Comparison of ENCODE assay signal across 10 mouse cellular contexts in genomic region chr14:25508757-25509139, GRCm38 (mm10). TPM values are rescaled to one million over a fixed set of nuclear protein-coding genes. Genes with fewer than 3 reads are reported as not detected.
A peak's percentile ranks its signal among the peaks of the same experiment; 100 is the strongest.
DNase-seq lines count a peak whose midpoint lies in the region; ATAC-seq lines count a peak whose summit lies in the region.
"Had no signal": no experiment of that assay in that cellular context is flagged by ENCODE, and none has a peak within 500 bp of the region (broad histone marks: within the 10 kb centered on the region; RNA-seq: fewer than 3 reads in every experiment).

No protein-coding gene starts in this region.

- peaks cover 75% of the 10 kb centered on the region for H3K4me1 ChIP-seq in forebrain, embryonic 10.5 days
- peaks cover 16% of the 10 kb centered on the region for H3K4me1 ChIP-seq in forebrain, embryonic 11.5 days (replicated peaks; ENCODE audit: control insufficient read depth, insufficient read depth, low read length)
- peaks cover 75% of the 10 kb centered on the region for H3K4me1 ChIP-seq in limb, embryonic 15.5 days
- peaks cover 72% of the 10 kb centered on the region for H3K4me1 ChIP-seq in limb, embryonic 10.5 days
- H3K4me1 ChIP-seq in kidney, embryonic 15.5 days, result peaks cover 69% of the 10 kb centered on the region
- H3K4me1 ChIP-seq in stomach, embryonic 15.5 days, result peaks cover 48% of the 10 kb centered on the region

- no peak overlapping the region for H3K9ac ChIP-seq in forebrain, embryonic 11.5 days (ENCODE audit: low read length)
- H3K9ac ChIP-seq in limb, embryonic 15.5 days, result no peak overlapping the region
- H3K9ac ChIP-seq in kidney, embryonic 15.5 days, result no peak overlapping the region
- H3K9ac ChIP-seq in stomach, embryonic 15.5 days, result no peak overlapping the region

- no peak overlapping the region for H3K4me2 ChIP-seq in forebrain, embryonic 11.5 days (ENCODE audit: low read depth, low read length, severe bottlenecking)
- H3K4me2 ChIP-seq in limb, embryonic 15.5 days, result no peak overlapping the region
- H3K4me2 ChIP-seq in kidney, embryonic 15.5 days, result no peak overlapping the region
- no peak overlapping the region for H3K4me2 ChIP-seq in stomach, embryonic 15.5 days

- H3K4me3 ChIP-seq in forebrain, embryonic 10.5 days, result no peak overlapping the region
- H3K4me3 ChIP-seq in forebrain, embryonic 11.5 days (ENCODE audit: low read depth, low read length), result no peak overlapping the region
- H3K4me3 ChIP-seq in limb, embryonic 15.5 days, result no peak overlapping the region
- no peak overlapping the region for H3K4me3 ChIP-seq in limb, embryonic 10.5 days
- H3K4me3 ChIP-seq in kidney, embryonic 15.5 days (replicated peaks), result no peak overlapping the region
- H3K4me3 ChIP-seq in stomach, embryonic 15.5 days (replicated peaks), result no peak overlapping the region
- H3K4me3 ChIP-seq: erythroblast, embryonic 14.5 days had no signal

- H3K9me3 ChIP-seq in forebrain, embryonic 10.5 days, result no peaks in the 10 kb centered on the region
- H3K9me3 ChIP-seq in forebrain, embryonic 11.5 days (ENCODE audit: control insufficient read depth, low read length), result no peaks in the 10 kb centered on the region
- no peaks in the 10 kb centered on the region for H3K9me3 ChIP-seq in limb, embryonic 15.5 days
- no peaks in the 10 kb centered on the region for H3K9me3 ChIP-seq in limb, embryonic 10.5 days (replicated peaks)
- no peaks in the 10 kb centered on the region for H3K9me3 ChIP-seq in kidney, embryonic 15.5 days (replicated peaks)
- H3K9me3 ChIP-seq in stomach, embryonic 15.5 days, result no peaks in the 10 kb centered on the region

- ATAC-seq in forebrain, embryonic 11.5 days (replicated peaks; ENCODE audit: low FRiP score), result no peak
- no peak for ATAC-seq in limb, embryonic 15.5 days (ENCODE audit: insufficient number of reproducible peaks, low FRiP score, low TSS enrichment, low read depth)
- ATAC-seq in kidney, embryonic 15.5 days (replicated peaks; ENCODE audit: low FRiP score), result peak; percentile 27; the same call in 1 of the 2 replicates
- ATAC-seq in stomach, embryonic 15.5 days (ENCODE audit: insufficient read depth, low FRiP score, low read depth), result peak; percentile 43

- WGBS in forebrain, embryonic 10.5 days, result 89% methylated on average over 5 of the region's 5 CpGs
- 94% methylated on average over 5 of the region's 5 CpGs for WGBS in forebrain, embryonic 11.5 days
- WGBS in limb, embryonic 15.5 days, result 79% methylated on average over 5 of the region's 5 CpGs
- 90% methylated on average over 5 of the region's 5 CpGs for WGBS in limb, embryonic 10.5 days
- 81% methylated on average over 5 of the region's 5 CpGs for WGBS in kidney, embryonic 15.5 days
- WGBS in stomach, embryonic 15.5 days, result 70% methylated on average over 5 of the region's 5 CpGs

- peaks cover 91% of the 10 kb centered on the region for H3K36me3 ChIP-seq in forebrain, embryonic 10.5 days (replicated peaks)
- peaks cover 3% of the 10 kb centered on the region for H3K36me3 ChIP-seq in forebrain, embryonic 11.5 days (ENCODE audit: control insufficient read depth, insufficient read depth, low read length)
- H3K36me3 ChIP-seq in limb, embryonic 15.5 days, result peaks cover 67% of the 10 kb centered on the region
- H3K36me3 ChIP-seq in limb, embryonic 10.5 days, result peaks cover 82% of the 10 kb centered on the region
- H3K36me3 ChIP-seq in kidney, embryonic 15.5 days, result peaks cover 57% of the 10 kb centered on the region
- peaks cover 18% of the 10 kb centered on the region for H3K36me3 ChIP-seq in stomach, embryonic 15.5 days

- DNase-seq in forebrain, embryonic 10.5 days (ENCODE audit: extremely low spot score, low spot score), result no peak
- no peak for DNase-seq in forebrain, embryonic 11.5 days (ENCODE audit: low spot score)
- no peak for DNase-seq in limb, embryonic 10.5 days (ENCODE audit: low spot score)
- DNase-seq in layer of hippocampus, postnatal 25 days (ENCODE audit: extremely low spot score in 1 of 2, low spot score in 1 of 2), result no peak
- no peak for DNase-seq in spleen, adult 18-20 months
- DNase-seq: lung, postnatal 10 days had no signal

- no peaks in the 10 kb centered on the region for H3K27me3 ChIP-seq in forebrain, embryonic 10.5 days (ENCODE audit: poor library complexity, severe bottlenecking)
- no peaks in the 10 kb centered on the region for H3K27me3 ChIP-seq in forebrain, embryonic 11.5 days (ENCODE audit: control insufficient read depth, insufficient read depth, low read length)
- H3K27me3 ChIP-seq in limb, embryonic 15.5 days, result no peaks in the 10 kb centered on the region
- no peaks in the 10 kb centered on the region for H3K27me3 ChIP-seq in limb, embryonic 10.5 days (ENCODE audit: low read depth, poor library complexity, severe bottlenecking)
- H3K27me3 ChIP-seq in kidney, embryonic 15.5 days, result no peaks in the 10 kb centered on the region
- H3K27me3 ChIP-seq in stomach, embryonic 15.5 days (replicated peaks), result no peaks in the 10 kb centered on the region

- peak overlapping the region; percentile 12; the same call in 1 of the 2 replicates for H3K27ac ChIP-seq in forebrain, embryonic 10.5 days
- H3K27ac ChIP-seq in forebrain, embryonic 11.5 days (ENCODE audit: low read depth, low read length), result no peak overlapping the region
- peak overlapping the region; percentile 22; the same call in 1 of the 2 replicates for H3K27ac ChIP-seq in limb, embryonic 15.5 days
- no peak overlapping the region for H3K27ac ChIP-seq in limb, embryonic 10.5 days
- H3K27ac ChIP-seq in kidney, embryonic 15.5 days, result 0 out of 2 replicates have a peak overlapping the region, but pooled peaks have one; percentile 1
- H3K27ac ChIP-seq in stomach, embryonic 15.5 days, result no peak overlapping the region

RNA-seq across cellular contexts. Expression of gene Zmiz1, which starts 49.8 kb away (rescaled TPM):
- 38.8 and 42.5 TPM in 2 replicates for polyA plus RNA-seq in forebrain, embryonic 10.5 days (2016; fragmentation: Nextera tagmentation; extraction: Ambion mirVana)
- 70.1 and 71.2 TPM in 2 replicates for polyA plus RNA-seq in forebrain, embryonic 11.5 days (2014; fragmentation: Nextera tagmentation; extraction: Ambion mirVana)
- 41.9 and 50.5 TPM in 2 replicates for polyA plus RNA-seq in limb, embryonic 15.5 days (2015; fragmentation: Nextera tagmentation; extraction: Ambion mirVana)
- 43.8 and 55.5 TPM in 2 replicates for polyA plus RNA-seq in limb, embryonic 10.5 days (2016; fragmentation: Nextera tagmentation; extraction: Ambion mirVana)
- 41.8 and 47.3 TPM in 2 replicates for polyA plus RNA-seq in kidney, embryonic 15.5 days (2015; fragmentation: Nextera tagmentation; extraction: Ambion mirVana)
- 29.0 and 31.3 TPM in 2 replicates for polyA plus RNA-seq in stomach, embryonic 15.5 days (2015; fragmentation: Nextera tagmentation; extraction: Ambion mirVana)
- 100 to 1,000 TPM in 1 of 2 experiments, 10 to 100 TPM in 1; 82.5 to 105 TPM for total RNA-seq in layer of hippocampus, postnatal 25 days (2021)

Comparison
In these comparisons a context has a peak if more than half of its experiments do, and no peak if none do; other contexts are left out.
1. H3K27ac ChIP-seq: peak in forebrain, embryonic 10.5 days (single experiment), limb, embryonic 15.5 days (single experiment) and kidney, embryonic 15.5 days (single experiment); none in forebrain, embryonic 11.5 days (single experiment), limb, embryonic 10.5 days (single experiment) and stomach, embryonic 15.5 days (single experiment).
2. ATAC-seq: peak in kidney, embryonic 15.5 days (single experiment) and stomach, embryonic 15.5 days (single experiment); none in forebrain, embryonic 11.5 days (single experiment) and limb, embryonic 15.5 days (single experiment).